Mouse (Mus musculus) limb, embryonic 11.5 days (tissue): ENCODE measurements around the gene Dact2. TPM values are rescaled to one million over a fixed set of nuclear protein-coding genes. Genes with fewer than 3 reads are reported as not detected.

Source experiments
- ATAC-seq: fragments of 200-750 bp; cut with Nextera tagmentation; 2 replicates; pipeline ENCODE4 v1.8.0; 2017; ENCODE audit warnings: low read depth; ENCODE audit not compliant: insufficient number of reproducible peaks, low FRiP score, low TSS enrichment
- DNase-seq: peaks from one replicate; pipeline ENCODE4 v3.0.0-alpha.2; 2015; ENCODE audit warnings: low spot score
- H3K27ac ChIP-seq: fragments of 300-500 bp; sonication (generic); replicated peaks from 2 replicates; pipeline ENCODE4 v1.5.1; 2014; ENCODE audit warnings: low read depth, mild to moderate bottlenecking, low read length
- H3K27me3 ChIP-seq: fragments of 300-500 bp; sonication (generic); 2 replicates; pipeline ENCODE4 v1.6.1; 2014; ENCODE audit warnings: mild to moderate bottlenecking, low read length, mixed read lengths; ENCODE audit not compliant: control insufficient read depth, insufficient read depth
- H3K36me3 ChIP-seq: fragments of 300-500 bp; sonication (generic); 2 replicates; pipeline ENCODE4 v1.6.1; 2014; ENCODE audit warnings: mild to moderate bottlenecking, low read length, moderate library complexity, mixed read lengths; ENCODE audit not compliant: control insufficient read depth, insufficient read depth
- H3K4me1 ChIP-seq: fragments of 300-500 bp; sonication (generic); 2 replicates; pipeline ENCODE4 v1.6.1; 2014; ENCODE audit warnings: low read length, mixed read lengths; ENCODE audit not compliant: control insufficient read depth, insufficient read depth
- H3K4me2 ChIP-seq: fragments of 300-500 bp; sonication (generic); 2 replicates; pipeline ENCODE4 v1.6.1; 2014; ENCODE audit warnings: low read depth, mild to moderate bottlenecking, moderate library complexity; ENCODE audit not compliant: severe bottlenecking
- H3K4me3 ChIP-seq: fragments of 300-500 bp; sonication (generic); 2 replicates; pipeline ENCODE4 v1.5.1; 2014; ENCODE audit warnings: low read depth, low read length
- H3K9ac ChIP-seq: fragments of 300-500 bp; sonication (generic); 2 replicates; pipeline ENCODE4 v1.6.1; 2014; ENCODE audit warnings: mild to moderate bottlenecking, low read length
- H3K9me3 ChIP-seq: fragments of 300-500 bp; sonication (generic); 2 replicates; pipeline ENCODE4 v1.6.1; 2016; ENCODE audit warnings: low read length; ENCODE audit not compliant: control insufficient read depth
- WGBS: fragments of 180-500 bp; shearing (Covaris S2); extraction: QIAGEN DNeasy Blood & Tissue Kit; methylation state at CpG from one replicate; pipeline ENCODE4 v1.1.7; 2014; 5-methylcytosine and 5-hydroxymethylcytosine counted together
- polyA plus RNA-seq: library from polyadenylated mRNA; unstranded; fragments of >200 nt; fragmentation: Nextera tagmentation; extraction: Ambion mirVana; gene quantifications from 2 replicates; pipeline ENCODE4 v1.2.1, GENCODE M21; 2014

Dact2 gene
- polyA plus RNA-seq, 1 experiment from 2014 or later: 1.3 TPM

DNA sequence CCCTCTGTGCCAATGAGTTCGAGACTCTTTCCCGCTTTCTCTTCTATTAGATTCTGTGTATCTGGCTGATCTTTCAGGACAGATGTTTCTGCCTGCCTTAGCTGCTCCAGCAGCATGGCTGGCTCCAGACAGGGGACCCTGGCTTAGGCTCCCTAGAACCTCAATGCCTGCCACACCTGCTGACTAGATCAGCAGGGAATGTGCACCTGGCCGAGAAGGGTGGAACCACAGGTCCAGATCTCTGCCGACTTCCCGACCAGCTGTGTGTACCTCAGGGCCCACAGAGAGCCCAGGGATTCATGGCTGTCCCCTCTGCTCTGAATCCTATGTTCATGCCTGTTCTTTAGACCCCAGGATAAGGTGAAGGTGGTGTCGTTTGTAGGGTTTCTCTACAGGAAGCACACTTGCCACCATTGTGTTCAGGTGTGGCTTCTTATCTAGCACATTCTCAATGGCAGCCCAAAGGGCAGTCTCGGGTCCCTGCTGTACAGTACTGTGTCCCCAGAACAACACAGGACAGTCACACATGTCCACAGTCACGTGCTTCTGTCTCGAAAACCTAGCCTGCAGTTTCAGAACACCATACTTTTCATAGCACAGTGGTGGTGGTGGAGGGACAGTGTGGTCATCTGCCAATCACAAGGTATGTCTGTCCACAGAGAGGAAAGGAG is 22.0 kb upstream of the Dact2 start:
- H3K9me3 ChIP-seq: no peaks in the 10 kb centered on the region
- no peak for DNase-seq
- 71% methylated on average over 9 of the region's 9 CpGs for WGBS
- H3K4me1 ChIP-seq: peaks cover 9% of the 10 kb centered on the region; the same call in 1 of the 2 replicates
- no peaks in the 10 kb centered on the region for H3K36me3 ChIP-seq
- no peaks in the 10 kb centered on the region for H3K27me3 ChIP-seq
- H3K9ac ChIP-seq: no peak overlapping the region
- ATAC-seq: no peak
- H3K27ac ChIP-seq: no peak overlapping the region
- no peak overlapping the region for H3K4me3 ChIP-seq
- no peak overlapping the region for H3K4me2 ChIP-seq

DNA sequence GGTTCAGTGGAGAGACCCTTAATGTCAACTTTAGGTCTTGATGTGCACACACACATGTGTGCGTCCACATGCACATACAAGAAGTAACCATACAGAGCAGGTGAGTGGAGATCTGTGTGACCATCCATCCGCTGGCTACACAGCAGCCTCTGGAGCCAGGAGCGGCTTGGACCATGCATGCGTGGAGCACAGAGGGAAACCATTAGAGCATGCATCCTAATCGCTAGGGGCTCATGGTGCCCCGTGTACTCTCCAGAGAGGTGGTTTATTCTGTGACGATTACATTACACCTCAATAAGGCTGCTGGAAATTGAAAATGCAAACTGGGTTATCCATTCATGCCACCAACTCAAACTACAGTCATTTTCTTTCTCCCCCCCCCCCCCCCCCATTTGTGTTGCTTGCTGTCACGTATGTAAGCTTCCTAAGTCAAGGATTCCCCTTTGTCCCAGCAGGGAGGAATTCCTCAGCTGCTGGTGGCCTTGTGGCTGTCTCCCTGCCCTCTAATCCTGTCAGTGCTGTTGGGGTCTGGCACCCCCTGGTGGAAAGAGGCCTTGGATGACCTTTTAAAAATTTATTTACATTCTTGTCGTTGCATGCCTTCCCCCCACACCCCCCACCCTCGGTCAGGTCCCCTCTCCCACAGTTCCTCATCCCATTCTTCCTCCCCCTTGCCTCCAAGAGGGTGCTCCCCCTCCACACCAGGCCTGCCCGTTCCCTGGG is 17.9 kb upstream of the Dact2 start:
- Histone ChIP-seq H3K36me3 (no peaks in the 10 kb centered on the region), H3K27me3 (no peaks in the 10 kb centered on the region), H3K27ac (no peak overlapping the region), H3K4me1 (no peaks in the 10 kb centered on the region), H3K9ac (no peak overlapping the region), H3K9me3 (no peaks in the 10 kb centered on the region; the same call in 1 of the 2 replicates), H3K4me3 (no peak overlapping the region), H3K4me2 (no peak overlapping the region)
- ATAC-seq (no peak), DNase-seq (no peak)
- 30% methylated on average over 11 of the region's 11 CpGs for WGBS

DNA sequence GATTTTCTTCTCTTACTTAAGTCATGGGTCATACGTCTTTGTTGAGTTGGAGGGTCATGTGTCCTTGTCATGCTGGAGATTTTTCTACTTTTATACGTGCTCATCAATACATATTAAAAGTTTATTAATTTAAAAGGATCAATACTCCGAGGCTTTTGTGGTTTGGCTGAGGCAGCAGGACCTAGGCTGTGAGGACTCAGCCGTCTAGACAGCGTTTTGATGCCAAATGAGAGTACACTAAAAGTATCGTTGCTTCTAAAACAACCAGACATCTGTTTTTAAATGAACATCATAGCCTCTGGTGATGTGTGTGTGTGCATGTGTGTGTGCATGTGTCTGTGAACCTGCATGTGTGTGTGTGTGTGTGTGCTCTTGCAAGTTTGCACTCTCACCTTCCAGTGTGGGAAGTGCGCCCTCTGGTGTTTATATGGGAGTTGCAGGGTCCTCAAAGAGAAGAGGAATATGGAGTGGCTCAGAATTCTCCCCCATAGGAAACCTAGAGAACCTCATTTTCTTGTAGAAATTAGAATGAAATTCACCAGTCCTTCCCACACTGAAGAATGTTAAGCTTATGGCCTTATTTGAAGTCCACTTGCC is 16.6 kb upstream of the Dact2 start:
- Histone ChIP-seq H3K36me3 (no peaks in the 10 kb centered on the region), H3K4me3 (no peak overlapping the region), H3K9me3 (no peaks in the 10 kb centered on the region; the same call in 1 of the 2 replicates), H3K4me2 (no peak overlapping the region), H3K27me3 (no peaks in the 10 kb centered on the region), H3K27ac (no peak overlapping the region), H3K9ac (no peak overlapping the region), H3K4me1 (no peaks in the 10 kb centered on the region)
- 66% methylated on average over 7 of the region's 7 CpGs for WGBS
- DNase-seq (peak; percentile 85), ATAC-seq (no peak)

DNA sequence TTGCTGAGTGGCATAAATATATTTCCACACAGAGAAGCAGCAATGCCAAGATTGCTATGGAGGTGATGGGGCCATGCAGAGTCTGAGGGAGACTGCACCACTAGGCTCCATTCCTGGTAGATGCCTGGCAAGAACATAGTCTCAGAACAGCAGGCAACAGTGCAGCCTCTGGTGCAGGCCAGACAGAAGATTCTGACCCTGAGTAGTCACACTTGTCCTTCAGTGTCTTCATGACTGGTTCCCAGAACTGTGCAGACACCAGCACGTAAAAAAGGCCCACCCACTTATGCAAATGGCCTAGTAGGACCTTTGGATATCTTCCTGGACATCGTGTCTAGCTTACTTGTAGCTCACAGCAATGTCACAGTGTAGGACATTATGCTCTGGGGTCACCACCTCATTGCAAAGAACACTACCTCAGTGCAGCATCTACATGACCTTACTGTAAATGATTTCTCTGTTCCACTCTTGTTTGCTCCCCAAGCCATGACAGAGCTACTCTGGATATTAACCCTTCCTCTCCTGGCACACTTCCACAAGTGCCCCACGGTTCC is 9.9 kb upstream of the Dact2 start:
- WGBS: 66% methylated on average over 3 of the region's 3 CpGs
- ATAC-seq: no peak
- Histone ChIP-seq H3K36me3 (no peaks in the 10 kb centered on the region), H3K4me1 (no peaks in the 10 kb centered on the region), H3K27ac (no peak overlapping the region), H3K4me3 (no peak overlapping the region), H3K9me3 (no peaks in the 10 kb centered on the region; the same call in 1 of the 2 replicates), H3K4me2 (no peak overlapping the region), H3K9ac (no peak overlapping the region), H3K27me3 (no peaks in the 10 kb centered on the region)
- no peak for DNase-seq

DNA sequence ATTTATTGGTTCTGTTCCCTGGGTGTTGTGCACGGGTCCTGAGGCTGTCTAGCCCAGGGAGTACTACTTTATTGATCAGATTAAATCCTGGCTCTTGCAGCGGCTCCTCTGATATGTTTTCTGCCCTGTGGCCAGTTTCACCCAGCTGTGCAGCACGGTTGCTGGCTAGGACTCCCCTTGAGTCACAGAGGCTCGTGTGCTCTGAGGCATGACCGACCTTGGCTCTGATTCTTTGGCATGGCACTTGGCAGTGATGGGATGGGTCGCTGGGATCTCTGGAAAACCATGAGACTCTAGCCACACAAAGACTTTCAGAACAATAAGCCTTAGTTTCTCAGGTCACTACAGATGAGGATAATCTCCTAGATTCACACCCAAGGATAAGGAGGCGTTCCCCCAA is 8.7 kb upstream of the Dact2 start:
- DNase-seq (no peak), ATAC-seq (no peak)
- WGBS: 87% methylated on average over 7 of the region's 7 CpGs
- no peaks in the 10 kb centered on the region; the same call in 1 of the 2 replicates for H3K9me3 ChIP-seq
- H3K36me3 ChIP-seq: no peaks in the 10 kb centered on the region
- H3K4me1 ChIP-seq: no peaks in the 10 kb centered on the region
- no peak overlapping the region for H3K9ac ChIP-seq
- no peak overlapping the region for H3K4me2 ChIP-seq
- no peak overlapping the region for H3K27ac ChIP-seq
- no peaks in the 10 kb centered on the region for H3K27me3 ChIP-seq
- no peak overlapping the region for H3K4me3 ChIP-seq

DNA sequence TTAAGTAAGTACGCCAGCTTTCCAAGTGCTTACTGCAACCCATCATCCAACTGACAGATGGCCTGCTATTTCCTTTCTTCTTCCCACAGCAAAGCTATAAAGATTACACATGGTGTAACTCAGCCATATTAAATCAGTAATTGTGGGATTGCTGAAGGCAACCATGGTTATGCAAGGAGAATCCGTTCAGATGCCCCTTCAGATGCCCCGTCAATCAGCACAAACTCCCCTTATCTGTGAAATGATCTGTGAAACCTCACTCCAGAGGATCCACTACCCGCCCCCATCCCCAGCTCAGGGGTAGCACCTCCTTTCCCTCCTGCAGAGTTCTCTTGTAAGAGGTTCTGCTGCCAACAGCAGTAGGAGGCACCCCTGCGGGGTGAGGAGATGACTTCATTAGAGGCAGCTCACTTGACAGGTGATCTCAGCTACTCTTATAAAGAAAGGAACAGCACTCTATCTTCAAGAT is 3.0 kb upstream of the Dact2 start:
- no peak overlapping the region for H3K4me3 ChIP-seq
- no peak overlapping the region for H3K4me2 ChIP-seq
- H3K9me3 ChIP-seq: no peaks in the 10 kb centered on the region
- DNase-seq: no peak
- peaks cover 32% of the 10 kb centered on the region for H3K27me3 ChIP-seq
- H3K4me1 ChIP-seq: peaks cover 10% of the 10 kb centered on the region
- WGBS: 19% methylated on average over 5 of the region's 5 CpGs
- no peak overlapping the region for H3K9ac ChIP-seq
- no peak overlapping the region for H3K27ac ChIP-seq
- no peak for ATAC-seq
- H3K36me3 ChIP-seq: no peaks in the 10 kb centered on the region

DNA sequence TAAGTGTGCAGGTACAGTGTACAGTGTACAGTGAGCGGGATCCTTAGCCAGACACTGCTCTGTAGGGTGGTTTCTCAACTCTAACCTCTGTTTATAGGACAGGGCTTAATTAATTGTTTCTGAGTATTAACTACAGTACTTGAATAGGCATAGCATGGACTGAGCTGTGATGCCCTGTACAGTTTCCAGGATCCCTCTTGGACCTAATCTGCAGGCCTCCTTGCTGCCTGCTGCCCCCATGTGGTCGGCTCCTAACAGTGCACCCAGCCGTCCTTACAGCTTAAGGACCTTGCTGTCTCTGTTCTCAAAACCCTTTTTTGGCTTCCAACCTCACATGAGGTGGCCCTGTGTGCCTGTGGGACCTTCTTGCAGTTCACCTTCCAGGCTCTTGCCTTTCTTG is 2.0 kb upstream of the Dact2 start:
- 32% methylated on average over 3 of the region's 3 CpGs for WGBS
- Histone ChIP-seq H3K4me2 (no peak overlapping the region), H3K27ac (no peak overlapping the region), H3K4me3 (no peak overlapping the region), H3K9ac (no peak overlapping the region), H3K27me3 (peaks cover 34% of the 10 kb centered on the region), H3K4me1 (peaks cover 20% of the 10 kb centered on the region), H3K36me3 (no peaks in the 10 kb centered on the region), H3K9me3 (no peaks in the 10 kb centered on the region)
- no peak for ATAC-seq
- DNase-seq: peak; percentile 87

DNA sequence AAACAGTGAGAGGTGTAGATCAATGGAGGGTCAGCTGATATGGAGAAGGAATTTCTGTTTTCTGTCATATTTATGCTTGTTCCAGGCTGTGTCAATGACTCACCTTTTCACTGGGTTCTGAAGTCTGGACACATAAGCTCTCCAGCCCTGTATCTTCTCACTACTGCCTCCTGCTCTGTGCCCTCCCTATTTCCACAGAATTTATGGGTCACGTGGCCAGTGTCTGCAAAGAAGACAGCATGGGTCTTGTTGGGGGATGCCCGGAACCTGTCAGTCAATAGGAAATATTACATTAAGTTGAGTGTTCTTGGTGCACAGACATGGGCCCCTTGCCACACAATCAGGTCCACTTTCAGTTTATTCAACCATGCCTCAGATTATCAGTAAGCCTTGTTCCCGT is 1.1 kb upstream of the Dact2 start:
- Histone ChIP-seq H3K4me1 (peaks cover 20% of the 10 kb centered on the region), H3K4me2 (no peak overlapping the region), H3K27me3 (peaks cover 34% of the 10 kb centered on the region), H3K27ac (no peak overlapping the region), H3K9me3 (no peaks in the 10 kb centered on the region), H3K9ac (no peak overlapping the region), H3K36me3 (no peaks in the 10 kb centered on the region), H3K4me3 (no peak overlapping the region)
- DNase-seq (no peak), ATAC-seq (no peak)
- 79% methylated on average over 3 of the region's 3 CpGs for WGBS
